Mouse (Mus musculus) embryonic fibroblast, embryonic 13.5 days (primary cell): ENCODE measurements around the gene 2610001J05Rik.

ENCODE experiments used
- CTCF ChIP-seq: IDR thresholded peaks from 2 replicates; pipeline ENCODE4 v1.5.1; 2011; ENCODE audit warnings: mild to moderate bottlenecking, control low read depth, low read length, moderate library complexity, borderline replicate concordance; ENCODE audit not compliant: insufficient read depth
- POLR2A ChIP-seq: IDR thresholded peaks from 2 replicates; pipeline ENCODE4 v1.6.1; 2011; ENCODE audit warnings: low read depth, mild to moderate bottlenecking, control low read depth, low read length, moderate library complexity

- TF ChIP-seq POLR2A (no peak), CTCF (no peak)
Measured at GRCm38 (mm10) chr6:13832770-13833169, 38.5 kb downstream of the 2610001J05Rik start.
